Mouse (Mus musculus): ENCODE measurements around the gene Ryr2. TPM values are rescaled to one million over a fixed set of nuclear protein-coding genes. Genes with fewer than 3 reads are reported as not detected.

Ryr2 gene
- total RNA-seq, 2 experiments from 2014 or later: 158 to 215 TPM

- intact Hi-C loops (cut with DNase I): loop anchor here (5.0 kb wide), 2 partner anchors 32 to 63 kb away; partner anchors contain the start of gene Ryr2
- no peak for DNase-seq (ENCODE audit: low spot score in 2 of 2)
These were observed 62.0 kb downstream of the Ryr2 start for GRCm38 (mm10) chr13:12044751-12045150.

- intact Hi-C loops (cut with DNase I): loop anchor here (5.0 kb wide), 1 partner anchor 64 kb away; the partner anchor contains the start of gene Ryr2
- DNase-seq (ENCODE audit: low spot score in 2 of 2): no peak
These were observed 63.8 kb downstream of the Ryr2 start for GRCm38 (mm10) chr13:12042891-12043491.

- intact Hi-C loops (cut with DNase I): loop anchor here (5.0 kb wide), 1 partner anchor 67 kb away; the partner anchor contains the start of gene Ryr2
- DNase-seq (ENCODE audit: low spot score in 2 of 2): peak in 1 of 2 experiments; percentile 48
These were observed 66.8 kb downstream of the Ryr2 start for GRCm38 (mm10) chr13:12039967-12040366.

GRCm38 (mm10) chr13:12038676-12039075, 68.1 kb downstream of the Ryr2 start:
- no peak for DNase-seq (ENCODE audit: low spot score in 2 of 2)
- intact Hi-C loops (cut with DNase I): no loop called here

- intact Hi-C loops (cut with DNase I): no loop called here
These were observed 69.5 kb downstream of the Ryr2 start for GRCm38 (mm10) chr13:12037241-12037640.

GRCm38 (mm10) chr13:12036834-12037233, 69.9 kb downstream of the Ryr2 start:
- intact Hi-C loops (cut with DNase I): no loop called here
- no peak for DNase-seq (ENCODE audit: low spot score in 2 of 2)

More at GRCm38 (mm10) chr13:12037241-12037640, 69.5 kb downstream of the Ryr2 start:
- no peak for DNase-seq (ENCODE audit: low spot score in 2 of 2)

GRCm38 (mm10) chr13:12033914-12034313, 72.8 kb downstream of the Ryr2 start:
- intact Hi-C loops (cut with DNase I): no loop called here
- DNase-seq (ENCODE audit: low spot score in 2 of 2): no peak

- no peak for DNase-seq (ENCODE audit: low spot score in 2 of 2)
- intact Hi-C loops (cut with DNase I): no loop called here
These were observed 73.5 kb downstream of the Ryr2 start for GRCm38 (mm10) chr13:12033272-12033671.

- no peak for DNase-seq (ENCODE audit: low spot score in 2 of 2)
- intact Hi-C loops (cut with DNase I): no loop called here
These were observed 76.9 kb downstream of the Ryr2 start for GRCm38 (mm10) chr13:12029841-12030240.

GRCm38 (mm10) chr13:12029326-12029725, 77.4 kb downstream of the Ryr2 start:
- DNase-seq (ENCODE audit: low spot score in 2 of 2): no peak
- intact Hi-C loops (cut with DNase I): no loop called here

- intact Hi-C loops (cut with DNase I): loop anchor here (10.0 kb wide), 1 partner anchor 147 kb away; no protein-coding TSS in a partner anchor
These were observed 88.7 kb downstream of the Ryr2 start for GRCm38 (mm10) chr13:12018046-12018445.

GRCm38 (mm10) chr13:12013986-12014385, 92.8 kb downstream of the Ryr2 start:
- peak; percentile 78 to 87 for DNase-seq (ENCODE audit: low spot score in 2 of 2)
- intact Hi-C loops (cut with DNase I): loop anchor here (5.0 to 10.0 kb wide), 2 partner anchors 33 to 151 kb away; no protein-coding TSS in a partner anchor

More at GRCm38 (mm10) chr13:12018046-12018445, 88.7 kb downstream of the Ryr2 start:
- DNase-seq (ENCODE audit: low spot score in 2 of 2): no peak

- DNase-seq (ENCODE audit: low spot score in 2 of 2): no peak
- intact Hi-C loops (cut with DNase I): no loop called here
These were observed 97.6 kb downstream of the Ryr2 start for GRCm38 (mm10) chr13:12008995-12009689.

- no peak for DNase-seq (ENCODE audit: low spot score in 2 of 2)
- intact Hi-C loops (cut with DNase I): no loop called here
These were observed 99.2 kb downstream of the Ryr2 start for GRCm38 (mm10) chr13:12007579-12007978.

GRCm38 (mm10) chr13:12001891-12002294, 104.9 kb downstream of the Ryr2 start:
- intact Hi-C loops (cut with DNase I): no loop called here
- DNase-seq (ENCODE audit: low spot score in 2 of 2): peak; percentile 32 to 51

- intact Hi-C loops (cut with DNase I): no loop called here
- no peak for DNase-seq (ENCODE audit: low spot score in 2 of 2)
These were observed 106.9 kb downstream of the Ryr2 start for GRCm38 (mm10) chr13:11999851-12000250.

- intact Hi-C loops (cut with DNase I): no loop called here
- DNase-seq (ENCODE audit: low spot score in 2 of 2): no peak
These were observed 109.4 kb downstream of the Ryr2 start for GRCm38 (mm10) chr13:11997366-11997765.

GRCm38 (mm10) chr13:11987556-11987955, 119.2 kb downstream of the Ryr2 start:
- intact Hi-C loops (cut with DNase I): no loop called here
- no peak for DNase-seq (ENCODE audit: low spot score in 2 of 2)

- intact Hi-C loops (cut with DNase I): no loop called here
- no peak for DNase-seq (ENCODE audit: low spot score in 2 of 2)
These were observed 121.7 kb downstream of the Ryr2 start for GRCm38 (mm10) chr13:11985056-11985455.

- intact Hi-C loops (cut with DNase I): no loop called here
- no peak for DNase-seq (ENCODE audit: low spot score in 2 of 2)
These were observed 127.7 kb downstream of the Ryr2 start for GRCm38 (mm10) chr13:11978997-11979396.

- intact Hi-C loops (cut with DNase I): no loop called here
- DNase-seq (ENCODE audit: low spot score in 2 of 2): no peak
These were observed 128.4 kb downstream of the Ryr2 start for GRCm38 (mm10) chr13:11978359-11978758.
